Mouse (Mus musculus) left cerebral cortex, postnatal 10 days (tissue): ENCODE measurements around the gene Prr7. TPM values are rescaled to one million over a fixed set of nuclear protein-coding genes. Genes with fewer than 3 reads are reported as not detected.
"Not testable (repeated sequence)": the region's sequence is repeated elsewhere in the genome, so short reads cannot be mapped to it uniquely, and the experiment has no call there.

Experiments used
- DNase-seq, 2 experiments: peaks; one replicate each; pipeline ENCODE4 v3.0.0; 2021 to 2022; ENCODE audit warnings: low spot score in 2 of 2, mixed read lengths in 1 of 2; ENCODE audit errors: extremely low spot score in 1 of 2
- intact Hi-C: fragments of 180-260 bp; cut with DNase I; formaldehyde crosslinking; loops from one replicate; pipeline ENCODE4 v1.15.1; 2025
- total RNA-seq, 2 experiments: library from RNA; stranded (reverse); gene quantifications; 2 replicates each; pipeline ENCODE4 v1.2.3; 2021

Prr7 gene
- 100 to 1,000 TPM in 1 of 2 experiments, 10 to 100 TPM in 1; 91.9 to 103 TPM for total RNA-seq

GRCm38 (mm10) chr13:55464027-55464884 is at the start of gene Prr7:
Gene Prr7, plus strand, starts transcription at chr13:55464267.
- intact Hi-C loops = no loop called here
- peak in 1 of 2 experiments; percentile 87 for DNase-seq

DNA sequence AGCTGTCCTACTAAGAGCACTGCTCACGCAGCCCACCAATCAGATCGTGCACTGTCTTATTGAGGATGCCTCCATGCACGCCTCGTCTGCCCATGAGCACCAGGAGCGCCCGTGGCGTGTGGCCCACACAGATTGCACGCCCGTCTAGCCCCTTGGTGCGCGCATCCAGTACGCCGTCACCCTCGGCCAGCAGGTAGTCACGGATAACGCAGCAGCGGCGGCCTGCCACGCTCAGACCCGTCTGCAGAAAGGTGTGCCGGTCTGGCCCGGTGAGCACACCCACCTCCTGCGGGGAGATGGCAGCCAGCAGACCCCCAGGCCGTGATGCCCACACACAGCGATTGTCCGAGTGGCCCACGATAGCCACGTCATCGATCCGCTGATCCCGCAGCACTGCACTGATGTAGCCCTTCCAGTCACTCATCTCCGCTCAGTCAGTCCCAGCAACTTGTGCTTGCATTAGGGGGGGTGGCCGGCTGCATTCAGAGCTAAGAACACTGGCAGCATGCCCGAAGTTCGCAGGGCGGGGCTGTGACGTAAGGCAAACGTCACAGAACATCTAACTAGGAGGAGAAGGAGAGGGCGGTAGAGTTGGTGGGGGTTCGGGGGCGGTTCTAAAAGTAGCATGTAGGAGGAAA is 49.2 kb upstream of the Prr7 start, which contains the start of gene Pfn3:
Gene Pfn3, minus strand, starts transcription at position 490 of the 638 bp plus-strand sequence.
- peak; percentile 74 to 85 for DNase-seq
- intact Hi-C loops = no loop called here

DNA sequence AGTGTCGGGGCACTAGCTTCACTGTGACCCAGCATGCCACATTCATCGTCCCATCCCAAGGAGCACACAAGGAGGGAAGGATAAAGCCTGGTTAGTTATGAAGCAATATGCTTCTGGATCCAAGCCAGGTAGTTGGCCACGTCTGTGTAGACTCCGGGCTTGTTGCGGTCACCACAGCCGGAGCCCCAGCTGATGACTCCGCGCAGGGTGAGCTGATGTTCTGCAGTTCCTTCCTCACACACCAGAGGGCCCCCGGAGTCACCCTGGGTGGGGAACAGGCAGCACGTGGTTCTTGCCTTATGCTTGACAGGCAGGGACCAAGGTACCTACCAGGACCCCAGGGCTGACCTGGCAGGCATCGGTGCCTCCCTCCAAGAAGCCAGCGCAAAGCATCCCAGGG is 46.1 kb upstream of the Prr7 start:
- intact Hi-C loops = no loop called here

GRCm38 (mm10) chr13:55419142-55419541 is 44.9 kb upstream of the Prr7 start:
- intact Hi-C loops = no loop called here
- no peak for DNase-seq

More for the DNA sequence above, 46.1 kb upstream of the Prr7 start:
- peak; percentile 60 to 90 for DNase-seq

- peak in 1 of 2 experiments; percentile 44 for DNase-seq
- intact Hi-C loops = loop anchor here (2.0 to 5.0 kb wide), 2 partner anchors 51 to 92 kb away; partner anchors contain the start of gene Pdlim7
These were observed 43.8 kb upstream of the Prr7 start for GRCm38 (mm10) chr13:55420018-55420932.

DNA sequence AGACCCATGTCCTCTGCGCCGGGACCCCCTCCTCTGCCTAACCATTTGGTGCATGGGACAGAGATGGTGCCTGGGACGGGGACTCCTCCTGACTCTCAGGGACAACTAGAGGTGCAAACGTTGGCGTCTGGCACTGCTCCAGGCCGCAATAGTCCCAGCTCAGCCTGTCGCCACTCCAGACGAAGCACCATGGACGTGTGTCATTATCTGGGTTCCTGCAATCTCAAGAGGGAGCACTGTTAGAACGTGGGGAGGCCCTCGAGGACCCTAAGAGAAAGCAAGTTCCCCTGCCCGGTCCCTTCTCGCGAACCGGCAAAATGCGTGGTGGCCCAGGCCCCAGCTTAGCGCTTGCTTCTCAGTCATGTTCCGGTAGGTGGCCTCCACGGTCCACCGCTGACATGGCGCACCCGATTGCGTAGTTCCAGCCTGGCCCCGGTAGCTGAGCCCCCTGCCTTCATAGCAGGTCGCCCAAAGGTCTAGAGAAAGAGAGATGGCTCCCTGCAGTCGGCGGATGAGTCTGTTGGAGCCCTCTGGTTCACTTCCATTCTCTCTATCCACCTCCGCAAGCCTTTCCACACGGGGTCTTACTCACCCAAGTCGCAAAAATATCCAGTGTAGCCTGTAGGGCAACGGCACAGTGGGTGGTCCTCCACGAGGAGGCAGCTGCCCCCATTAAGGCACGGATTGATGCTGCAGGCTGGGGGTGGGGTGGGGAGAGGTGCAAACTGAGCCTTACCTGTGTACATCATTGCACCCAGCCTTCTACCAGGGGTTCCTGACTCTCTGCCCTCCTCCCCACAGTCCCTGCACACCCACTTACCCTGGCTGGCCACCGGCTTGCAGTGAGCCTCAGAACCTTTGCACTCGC is 42.9 kb upstream of the Prr7 start:
- intact Hi-C loops = loop anchor here (2.0 to 5.0 kb wide), 2 partner anchors 50 to 91 kb away; partner anchors contain the start of gene Pdlim7
- peak; percentile 45 to 77 for DNase-seq

DNA sequence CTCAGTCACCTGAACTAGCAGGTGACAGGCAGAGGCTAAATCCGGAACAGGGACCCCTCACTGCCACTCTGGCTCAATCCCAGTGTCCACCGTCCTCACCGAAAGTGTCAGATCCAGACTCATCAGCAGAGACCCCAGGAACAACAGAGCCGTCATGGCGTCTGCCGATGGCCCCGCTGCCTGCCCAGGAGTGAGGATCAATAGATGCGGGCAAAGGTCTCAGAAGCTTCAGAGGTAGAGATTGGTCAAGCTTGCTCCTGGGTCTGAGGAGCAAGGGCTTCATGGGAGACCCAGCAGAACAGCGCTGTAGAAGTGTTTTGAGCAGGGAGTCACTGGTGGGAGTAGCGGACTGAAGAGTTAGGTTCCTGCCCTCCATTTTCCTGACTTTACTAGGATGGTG is 37.5 kb upstream of the Prr7 start, which contains the start of gene F12:
Gene F12, minus strand, starts transcription at position 181 of the 400 bp plus-strand sequence.
- intact Hi-C loops = no loop called here
- DNase-seq = no peak

DNA sequence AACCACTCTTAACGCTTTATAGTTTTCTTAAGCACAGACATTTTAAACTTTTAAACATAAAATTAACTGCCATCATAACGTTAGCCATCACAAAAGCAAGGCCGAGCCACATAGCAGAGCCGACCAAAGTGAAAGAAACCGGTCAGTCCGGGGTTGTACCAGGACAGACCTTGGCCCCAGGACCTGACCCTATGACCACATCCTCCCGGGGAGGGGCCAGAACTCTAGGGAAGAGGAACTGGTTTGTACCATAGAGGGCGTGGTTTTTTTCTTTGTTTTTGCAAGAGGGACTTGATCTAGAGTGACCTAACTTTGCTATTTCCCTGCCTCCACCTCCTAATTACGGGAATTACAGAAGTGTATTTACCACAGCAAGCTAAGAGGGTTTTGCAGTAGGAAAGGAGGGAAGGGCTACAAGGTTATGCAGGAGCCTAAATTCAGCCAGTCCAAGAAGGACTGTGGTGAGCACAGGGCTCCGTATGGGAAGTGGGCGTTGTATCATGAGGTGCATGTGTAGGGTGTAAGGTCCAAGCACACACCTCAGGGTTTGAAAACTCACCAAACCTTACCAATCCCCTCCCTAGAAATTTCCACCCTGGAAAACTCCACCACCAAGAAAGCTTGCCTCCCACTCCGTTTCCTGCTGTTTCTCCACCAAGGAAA is 34.7 kb upstream of the Prr7 start:
- intact Hi-C loops = no loop called here
- DNase-seq = peak in 1 of 2 experiments; percentile 80

DNA sequence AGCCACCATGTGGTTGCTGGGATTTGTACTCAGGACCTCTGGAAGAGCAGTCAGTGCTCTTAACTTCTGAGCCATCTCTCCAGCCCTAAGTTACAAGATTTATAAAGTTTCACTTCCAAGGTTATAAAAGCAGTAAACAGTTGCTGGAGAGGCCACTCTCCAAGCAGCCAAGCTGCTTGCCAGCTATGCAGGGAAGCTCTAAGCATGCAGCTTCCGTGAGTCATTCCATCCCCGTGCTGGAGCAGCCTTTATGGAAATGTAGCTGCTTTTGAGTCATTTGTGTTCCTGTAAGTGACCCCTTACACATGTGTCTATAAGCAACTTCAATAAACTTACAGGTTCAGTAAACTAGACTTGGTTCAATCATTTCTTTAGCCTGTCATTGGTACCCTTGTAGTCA is 33.5 kb upstream of the Prr7 start:
- no peak for DNase-seq
- intact Hi-C loops = no loop called here

- DNase-seq = no peak
- intact Hi-C loops = no loop called here
These were observed 32.0 kb upstream of the Prr7 start for GRCm38 (mm10) chr13:55431889-55432685.

DNA sequence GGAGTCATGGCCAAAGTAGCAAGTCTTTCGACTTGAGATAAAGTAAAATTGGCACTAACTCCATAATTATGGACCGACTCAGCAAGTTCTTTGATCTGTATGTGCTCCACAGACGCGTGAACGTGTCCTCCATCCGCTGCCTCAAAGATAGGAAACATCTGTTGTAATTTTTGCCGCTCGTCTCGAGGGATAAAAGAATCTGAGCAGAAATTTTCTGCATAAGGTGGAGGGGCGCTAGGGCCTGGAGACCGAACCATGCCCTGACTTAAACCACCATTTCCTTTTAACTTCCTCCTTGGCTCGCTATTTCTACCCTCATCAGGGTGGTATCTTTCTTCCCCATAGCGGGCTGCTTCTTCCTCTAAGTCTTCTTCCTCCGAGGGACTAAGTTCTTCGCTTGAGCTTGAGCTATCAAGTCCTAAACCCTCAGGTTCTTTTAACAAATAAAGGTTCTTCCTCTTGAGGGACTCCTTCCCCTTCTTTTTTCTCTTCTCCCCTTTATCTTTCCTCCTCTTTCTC is 26.9 kb upstream of the Prr7 start:
- intact Hi-C loops, DNase-seq: not testable (repeated sequence)

GRCm38 (mm10) chr13:55443799-55444285 is 20.2 kb upstream of the Prr7 start:
- intact Hi-C loops = no loop called here
- no peak for DNase-seq

GRCm38 (mm10) chr13:55444286-55444936 is 19.7 kb upstream of the Prr7 start:
- intact Hi-C loops = no loop called here
- DNase-seq = peak; percentile 31 to 89

DNA sequence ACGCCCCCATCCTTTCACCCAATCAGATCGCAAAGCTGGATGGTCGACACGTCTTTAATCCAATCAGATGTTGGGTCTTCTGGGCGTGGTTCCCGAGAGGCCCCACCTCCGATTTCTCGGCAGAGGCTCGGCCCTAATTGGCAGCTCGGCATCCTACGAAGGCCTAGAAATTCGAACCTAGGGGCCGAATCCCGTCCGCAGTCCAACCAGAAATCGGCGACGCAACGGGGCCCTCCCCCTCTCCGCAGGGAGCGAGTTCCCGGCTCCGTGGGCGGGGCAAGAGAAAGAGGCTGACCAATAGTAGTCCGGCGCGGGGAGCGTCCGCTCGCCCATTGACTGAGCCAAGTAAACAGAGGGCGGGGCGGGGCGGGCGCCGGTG is 19.1 kb upstream of the Prr7 start, which contains the start of gene Grk6:
Gene Grk6, plus strand, starts transcription at position 136 of the 379 bp plus-strand sequence.
- DNase-seq = peak; percentile 100
- intact Hi-C loops = no loop called here

DNA sequence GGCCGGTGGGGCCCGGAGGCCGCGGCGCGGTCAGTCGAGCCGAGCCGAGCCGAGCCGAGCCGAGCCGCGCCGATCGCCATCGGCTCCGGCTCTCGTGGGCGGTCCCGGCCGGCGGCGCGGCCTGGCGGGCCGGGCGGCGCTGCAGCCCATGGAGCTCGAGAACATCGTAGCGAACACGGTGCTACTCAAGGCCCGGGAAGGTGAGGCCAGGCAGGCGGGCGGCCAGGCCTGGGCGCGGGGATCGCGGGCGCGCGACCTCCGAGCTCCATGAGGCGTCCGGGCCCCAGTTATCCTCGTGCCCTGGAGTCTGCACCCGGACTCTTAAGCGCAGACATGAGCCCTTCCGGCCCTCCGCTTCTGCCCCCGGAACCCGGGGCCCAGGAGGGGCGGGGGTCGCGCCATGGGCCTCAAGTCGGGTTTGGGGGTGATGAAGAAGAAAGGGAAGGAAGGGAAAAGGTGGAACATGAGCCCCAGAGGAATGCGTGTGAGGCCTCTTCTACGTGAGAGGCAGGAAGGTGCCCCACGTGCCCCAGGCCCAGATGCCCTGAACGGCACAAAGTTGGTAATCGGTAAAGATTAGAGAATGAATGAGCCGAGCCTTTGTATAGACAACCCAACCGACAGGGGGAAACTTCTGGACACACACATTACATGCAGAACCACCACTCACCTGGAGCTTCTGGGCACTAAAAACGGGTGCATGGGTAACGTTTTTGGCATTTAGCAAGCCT is 18.5 kb upstream of the Prr7 start:
- DNase-seq = no peak
- intact Hi-C loops = no loop called here
